Mouse (Mus musculus): ENCODE results near the gene Sumo2. TPM values are rescaled to one million over a fixed set of nuclear protein-coding genes. Genes with fewer than 3 reads are reported as not detected.
A peak's percentile ranks its signal among the peaks of the same experiment; 100 is the strongest.
"Not testable (repeated sequence)": the region's sequence is repeated elsewhere in the genome, so short reads cannot be mapped to it uniquely, and the experiment has no call there.

The Sumo2 gene
- total RNA-seq, 2 experiments from 2014 or later: 217 to 251 TPM

- peak in 1 of 2 experiments; percentile 44 for DNase-seq
- intact Hi-C loops (cut with DNase I): no loop called here
These were observed 15.9 kb downstream of the Sumo2 start for GRCm38 (mm10) chr11:115520218-115520617.

GRCm38 (mm10) chr11:115519581-115519980 lies 16.5 kb downstream of the Sumo2 start:
- no peak for DNase-seq
- intact Hi-C loops (cut with DNase I): no loop called here

- DNase-seq: no peak
- intact Hi-C loops (cut with DNase I): no loop called here
These were observed 17.4 kb downstream of the Sumo2 start for GRCm38 (mm10) chr11:115518693-115519092.

- no peak for DNase-seq
- intact Hi-C loops (cut with DNase I): no loop called here
These were observed 19.1 kb downstream of the Sumo2 start for GRCm38 (mm10) chr11:115516942-115517341.

- no peak for DNase-seq
- intact Hi-C loops (cut with DNase I): loop anchor here (2.0 kb wide), 1 partner anchor 20 kb away; no protein-coding TSS in a partner anchor
These were observed 21.1 kb downstream of the Sumo2 start for GRCm38 (mm10) chr11:115515021-115515420.

- intact Hi-C loops (cut with DNase I): loop anchor here (2.0 kb wide), 1 partner anchor 21 kb away; no protein-coding TSS in a partner anchor
- peak; percentile 99 for DNase-seq
These were observed 21.8 kb downstream of the Sumo2 start, which contains the start of gene Jpt1 for GRCm38 (mm10) chr11:115514238-115514663. TSS of gene Jpt1 (minus strand) at chr11:115514387.

GRCm38 (mm10) chr11:115513271-115514237 lies 22.5 kb downstream of the Sumo2 start:
- DNase-seq: peak; percentile 57 to 62
- intact Hi-C loops (cut with DNase I): loop anchor here (2.0 kb wide), 1 partner anchor 21 kb away; no protein-coding TSS in a partner anchor

- intact Hi-C loops (cut with DNase I): no loop called here
- DNase-seq: peak; percentile 56 to 62
These were observed 23.5 kb downstream of the Sumo2 start for GRCm38 (mm10) chr11:115512407-115513183.

GRCm38 (mm10) chr11:115512004-115512403 lies 24.1 kb downstream of the Sumo2 start:
- intact Hi-C loops (cut with DNase I): no loop called here
- no peak for DNase-seq

- intact Hi-C loops (cut with DNase I): no loop called here
- no peak for DNase-seq
These were observed 25.0 kb downstream of the Sumo2 start for GRCm38 (mm10) chr11:115511121-115511520.

GRCm38 (mm10) chr11:115510507-115510888 lies 25.6 kb downstream of the Sumo2 start:
- intact Hi-C loops (cut with DNase I): no loop called here

GRCm38 (mm10) chr11:115509773-115510506 lies 26.1 kb downstream of the Sumo2 start:
- DNase-seq: peak; percentile 38 to 42
- intact Hi-C loops (cut with DNase I): no loop called here

More at GRCm38 (mm10) chr11:115510507-115510888, 25.6 kb downstream of the Sumo2 start:
- DNase-seq: no peak

GRCm38 (mm10) chr11:115508061-115508460 lies 28.0 kb downstream of the Sumo2 start:
- no peak for DNase-seq
- intact Hi-C loops (cut with DNase I): no loop called here

GRCm38 (mm10) chr11:115506586-115506985 lies 29.5 kb downstream of the Sumo2 start:
- intact Hi-C loops (cut with DNase I): no loop called here
- DNase-seq: no peak

GRCm38 (mm10) chr11:115502636-115503035 lies 33.4 kb downstream of the Sumo2 start:
- intact Hi-C loops (cut with DNase I): no loop called here

GRCm38 (mm10) chr11:115496559-115496958 lies 39.5 kb downstream of the Sumo2 start:
- intact Hi-C loops (cut with DNase I); DNase-seq: not testable (repeated sequence)

More at GRCm38 (mm10) chr11:115502636-115503035, 33.4 kb downstream of the Sumo2 start:
- no peak for DNase-seq

- intact Hi-C loops (cut with DNase I): loop anchor here (5.0 kb wide), 1 partner anchor 110 kb away; the partner anchor contains the start of genes Gga3 and Mrps7
- no peak for DNase-seq
These were observed 43.7 kb downstream of the Sumo2 start for GRCm38 (mm10) chr11:115492387-115492786.

GRCm38 (mm10) chr11:115491356-115492083 lies 44.6 kb downstream of the Sumo2 start, which contains the start of gene Nt5c:
TSS of gene Nt5c (minus strand) at chr11:115491862.
- intact Hi-C loops (cut with DNase I): loop anchor here (5.0 kb wide), 1 partner anchor 111 kb away; the partner anchor contains the start of genes Gga3 and Mrps7
- peak; percentile 82 to 83 for DNase-seq

Measured in heart, postnatal 10 days (tissue).